Mouse (Mus musculus): ENCODE results near the gene Phf2.

Gene Phf2

DNA sequence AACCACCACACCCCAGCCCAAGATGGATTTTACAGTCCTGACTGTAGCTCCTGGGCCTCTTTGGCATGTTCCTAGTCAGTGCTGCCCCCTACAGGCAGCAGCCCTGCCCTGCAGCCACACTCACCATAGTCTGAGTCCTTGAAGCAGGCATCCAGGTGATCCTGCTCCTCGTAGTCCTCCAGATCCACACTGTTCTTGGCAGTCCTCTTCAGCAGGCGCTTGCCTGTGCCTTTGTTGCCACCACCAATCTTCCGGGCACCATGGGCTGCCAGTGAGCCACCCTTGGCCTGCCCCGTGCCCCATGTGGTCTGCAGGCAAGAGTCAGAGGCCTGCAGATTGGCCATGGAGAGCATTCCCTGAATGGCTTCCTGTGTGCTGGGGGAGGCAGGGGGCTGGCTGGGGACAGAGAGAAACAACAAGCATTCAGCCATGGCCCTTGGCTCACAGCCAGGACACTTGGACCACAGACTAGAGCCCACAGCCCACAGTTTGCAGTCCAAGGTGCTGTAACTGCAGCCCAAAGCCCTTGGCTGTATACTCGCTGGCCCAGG, 63.4 kb downstream of the Phf2 start:
- peak in 1 of 2 experiments; percentile 42 for DNase-seq (ENCODE audit: low spot score in 2 of 2)

GRCm38 (mm10) chr13:48802181-48802580, 68.7 kb downstream of the Phf2 start:
- no peak for DNase-seq (ENCODE audit: low spot score in 2 of 2)

GRCm38 (mm10) chr13:48800850-48801546, 69.9 kb downstream of the Phf2 start:
- DNase-seq (ENCODE audit: low spot score in 2 of 2): peak; percentile 32 to 59

DNA sequence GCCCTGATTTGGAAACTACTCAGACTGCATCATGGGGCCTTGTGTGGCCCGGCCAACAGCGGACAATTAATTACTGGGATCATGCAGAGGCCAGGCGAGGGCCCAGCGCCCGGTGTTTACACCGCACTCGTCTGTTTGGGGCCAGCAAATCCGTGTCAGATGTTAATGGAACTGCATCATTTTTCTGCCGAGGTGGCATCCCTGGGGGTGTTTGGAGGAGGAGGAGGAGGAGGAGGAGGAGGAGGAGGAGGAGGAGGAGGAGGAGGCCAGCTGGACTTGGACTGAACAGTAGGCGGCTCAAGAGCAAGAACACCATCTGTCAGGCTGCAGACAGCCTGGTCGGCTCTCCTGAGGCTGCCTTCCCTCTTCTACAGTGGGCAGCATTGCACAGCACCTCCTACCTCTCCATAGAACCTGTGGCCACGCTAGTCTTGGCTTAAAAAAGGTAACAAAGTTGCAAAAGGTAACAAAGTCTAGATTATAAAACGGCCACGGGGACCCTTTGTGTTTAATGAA, 72.6 kb downstream of the Phf2 start:
- no peak for DNase-seq (ENCODE audit: low spot score in 2 of 2)

DNA sequence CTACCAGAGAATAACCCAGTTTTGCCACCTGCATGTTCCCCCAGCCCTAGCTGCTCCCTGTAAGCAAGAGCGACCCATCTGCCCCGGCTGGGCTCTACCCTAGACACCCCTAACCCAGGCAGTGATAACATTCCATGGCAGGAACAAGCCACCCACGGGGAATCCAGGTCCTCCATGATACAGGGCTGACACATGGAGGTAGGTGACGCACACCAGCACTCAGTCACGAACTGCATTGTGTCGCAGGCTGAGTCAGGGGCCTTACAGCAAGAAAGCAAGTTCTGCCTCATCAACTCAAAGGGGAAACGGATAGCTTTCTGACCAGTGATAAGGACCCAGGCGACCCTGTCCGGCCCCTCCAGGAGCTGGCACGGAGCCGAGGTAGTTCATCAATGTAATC, 74.0 kb downstream of the Phf2 start:
- DNase-seq (ENCODE audit: low spot score in 2 of 2): no peak

- DNase-seq (ENCODE audit: low spot score in 2 of 2): no peak
Measured at GRCm38 (mm10) chr13:48795711-48796110, 75.2 kb downstream of the Phf2 start.

GRCm38 (mm10) chr13:48784594-48785298, 86.2 kb downstream of the Phf2 start:
- no peak for DNase-seq (ENCODE audit: low spot score in 2 of 2)

DNA sequence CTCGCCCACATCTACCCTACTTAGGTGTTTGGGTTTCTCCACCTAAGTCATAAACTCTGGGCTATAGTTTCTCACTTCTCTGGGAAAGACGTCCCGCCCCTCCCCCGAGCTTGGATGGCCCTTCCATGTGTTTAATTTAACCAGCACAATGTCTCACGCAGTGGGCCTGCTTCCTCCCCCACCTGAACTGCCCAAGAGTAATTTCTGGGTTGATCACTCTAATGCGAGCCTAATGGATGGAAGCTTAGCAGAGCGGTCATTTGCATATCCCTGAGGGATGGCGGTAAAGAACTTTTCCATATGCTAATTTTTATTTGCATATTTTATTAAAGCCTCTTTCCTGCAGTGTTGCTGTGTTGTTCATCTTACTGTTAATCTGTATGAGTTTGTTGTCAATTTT, 86.8 kb downstream of the Phf2 start:
- no peak for DNase-seq (ENCODE audit: low spot score in 2 of 2)

GRCm38 (mm10) chr13:48782727-48783725, 87.9 kb downstream of the Phf2 start:
- peak; percentile 69 to 86 for DNase-seq (ENCODE audit: low spot score in 2 of 2)

GRCm38 (mm10) chr13:48780345-48781010, 90.4 kb downstream of the Phf2 start:
- DNase-seq (ENCODE audit: low spot score in 2 of 2): no peak

DNA sequence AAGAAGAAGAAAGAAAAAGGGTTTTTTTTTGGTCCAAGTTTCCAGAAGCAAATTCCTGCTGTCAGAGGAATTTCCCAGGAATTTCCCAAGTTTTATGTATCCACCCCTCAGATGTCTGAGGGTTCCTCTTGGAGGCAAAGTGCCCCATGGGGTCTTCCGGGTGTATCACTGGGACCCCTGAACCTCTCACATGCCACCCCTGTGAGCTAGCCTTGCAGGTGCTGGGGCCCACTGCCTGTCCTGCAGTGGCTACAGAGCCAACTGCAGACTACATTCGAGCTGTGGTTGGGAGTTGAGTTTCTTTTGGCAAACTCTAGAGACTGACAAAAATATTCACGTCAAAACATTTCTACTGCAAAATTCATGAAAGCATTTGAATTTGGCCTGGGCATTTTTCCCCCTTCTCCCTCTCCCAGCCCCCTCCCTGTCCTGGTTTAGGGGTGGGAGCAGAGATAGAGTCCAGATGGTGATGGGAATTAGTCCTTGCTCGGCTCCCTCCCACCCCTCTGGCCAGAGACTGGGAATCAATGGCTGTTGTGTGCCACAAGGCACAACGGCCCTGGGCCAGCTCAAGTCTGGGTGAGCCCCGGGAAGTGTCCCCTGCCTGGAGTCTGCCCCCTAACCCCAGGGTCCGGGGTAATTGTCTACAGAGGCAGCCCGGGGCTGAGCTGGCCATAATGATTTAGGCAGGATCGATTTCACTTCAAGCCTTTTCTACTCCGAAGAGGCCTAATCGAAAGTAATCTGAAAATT, 91.2 kb downstream of the Phf2 start:
- no peak for DNase-seq (ENCODE audit: low spot score in 2 of 2)

- DNase-seq (ENCODE audit: low spot score in 2 of 2): no peak
Measured at GRCm38 (mm10) chr13:48778138-48778537, 92.8 kb downstream of the Phf2 start.

DNA sequence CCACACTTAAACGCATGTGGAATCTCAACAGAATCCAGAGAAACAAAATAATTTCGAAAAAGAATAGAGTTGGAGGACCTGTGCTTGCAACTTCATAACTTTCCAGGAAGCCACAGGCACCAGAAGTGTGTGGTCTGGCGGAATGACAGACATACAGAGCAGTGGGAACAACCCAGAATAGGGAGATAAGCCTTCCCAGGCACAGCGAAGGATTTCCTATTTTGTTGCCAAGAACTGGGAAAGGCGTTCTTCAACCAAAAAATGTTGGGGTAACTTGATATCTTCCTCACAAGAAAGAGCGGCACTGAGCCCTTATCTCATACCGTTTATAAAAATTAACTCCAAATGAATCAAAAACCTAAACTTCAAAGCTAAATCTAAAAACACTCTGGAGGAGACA, 96.4 kb downstream of the Phf2 start:
- DNase-seq (ENCODE audit: low spot score in 2 of 2): no peak

- no peak for DNase-seq (ENCODE audit: low spot score in 2 of 2)
Measured at GRCm38 (mm10) chr13:48768109-48768508, 102.8 kb downstream of the Phf2 start.

DNA sequence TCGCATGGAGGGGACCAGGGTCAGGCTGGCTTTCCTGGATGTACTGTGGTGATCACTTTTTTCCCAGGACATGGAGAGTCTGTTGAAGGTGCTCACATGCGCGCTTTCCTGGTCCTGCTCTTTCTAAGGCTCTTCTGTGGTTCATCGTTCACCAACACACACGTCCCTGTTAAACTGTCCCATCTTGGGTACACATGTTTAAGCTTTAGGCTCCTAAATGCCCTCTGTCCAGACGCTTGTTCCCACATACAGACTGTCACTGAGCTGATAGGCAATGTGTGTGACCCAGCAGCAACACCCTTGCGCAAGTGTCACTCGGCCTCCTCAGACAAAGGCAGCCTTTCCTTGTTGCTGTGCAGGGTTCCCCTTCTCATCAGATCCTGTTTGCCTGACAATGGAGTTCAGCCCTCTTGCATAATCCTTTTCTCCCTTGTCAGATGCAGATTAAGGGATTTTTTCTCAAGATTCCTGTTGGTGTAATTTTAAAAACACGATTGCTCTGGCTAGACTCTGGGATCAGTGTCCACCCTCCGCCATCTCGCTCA, 107.1 kb downstream of the Phf2 start:
- DNase-seq (ENCODE audit: low spot score in 2 of 2): no peak

- no peak for DNase-seq (ENCODE audit: low spot score in 2 of 2)
Measured at GRCm38 (mm10) chr13:48760855-48761436, 110.0 kb downstream of the Phf2 start.

GRCm38 (mm10) chr13:48756769-48757168, 114.2 kb downstream of the Phf2 start:
- no peak for DNase-seq (ENCODE audit: low spot score in 2 of 2)
